Mouse (Mus musculus): ENCODE data around the gene Fgfr2. TPM values are rescaled to one million over a fixed set of nuclear protein-coding genes. Genes with fewer than 3 reads are reported as not detected.

Gene Fgfr2
- polyA plus RNA-seq, 1 experiment from 2014 or later, result 99.3 TPM

Small RNA genes lying within 50 kb of the gene (microRNA-seq; reads per million reads assigned to microRNA genes)
- 1.2 reads per million for gene Mir7061

Other genes starting within 250 kb of the Fgfr2 start
- gene Zranb1, start 192.2 kb downstream of the Fgfr2 start, polyA plus RNA-seq (2016; fragmentation: Nextera tagmentation; extraction: Ambion mirVana), result 8.1 and 9.7 TPM in 2 replicates
- gene Ctbp2, start 1.0 kb upstream of the Fgfr2 start, polyA plus RNA-seq (2016; fragmentation: Nextera tagmentation; extraction: Ambion mirVana), result 113 and 118 TPM in 2 replicates